Mouse (Mus musculus): ENCODE data around the gene Pole3.

Gene Pole3

GRCm38 (mm10) chr4:62518416-62519121 lies 6.3 kb downstream of the Pole3 start:
- peak; percentile 44 for DNase-seq

GRCm38 (mm10) chr4:62517538-62518415 lies 7.1 kb downstream of the Pole3 start:
- no peak for DNase-seq

- DNase-seq: no peak
Observed at GRCm38 (mm10) chr4:62517046-62517445, 7.8 kb downstream of the Pole3 start.

GRCm38 (mm10) chr4:62516579-62516978 lies 8.3 kb downstream of the Pole3 start:
- DNase-seq: no peak

DNA sequence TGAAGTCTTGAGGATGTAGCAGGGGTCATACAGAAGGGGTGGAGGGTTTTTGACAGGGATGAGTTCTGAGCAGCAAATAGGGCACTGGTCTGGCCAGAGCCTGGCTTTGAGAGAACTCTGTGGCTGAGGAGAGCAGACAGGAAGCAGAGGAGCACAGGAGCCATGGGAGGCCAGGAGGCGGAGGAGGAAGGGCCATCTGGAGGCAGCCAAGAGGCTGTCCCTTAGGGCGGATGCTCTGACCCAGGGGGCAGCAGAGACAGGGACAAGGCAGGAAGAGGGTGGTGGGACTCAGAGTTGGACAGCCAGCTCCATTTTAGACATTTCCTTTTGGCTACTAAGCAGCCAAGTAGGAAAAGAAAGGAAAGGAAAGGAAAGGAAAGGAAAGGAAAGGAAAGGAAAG lies 8.8 kb downstream of the Pole3 start:
- no peak for DNase-seq

GRCm38 (mm10) chr4:62515490-62515889 lies 9.4 kb downstream of the Pole3 start:
- DNase-seq: no peak

- no peak for DNase-seq
Observed at GRCm38 (mm10) chr4:62514995-62515394, 9.9 kb downstream of the Pole3 start.

- DNase-seq: no peak
Observed at GRCm38 (mm10) chr4:62513998-62514506, 10.8 kb downstream of the Pole3 start.

DNA sequence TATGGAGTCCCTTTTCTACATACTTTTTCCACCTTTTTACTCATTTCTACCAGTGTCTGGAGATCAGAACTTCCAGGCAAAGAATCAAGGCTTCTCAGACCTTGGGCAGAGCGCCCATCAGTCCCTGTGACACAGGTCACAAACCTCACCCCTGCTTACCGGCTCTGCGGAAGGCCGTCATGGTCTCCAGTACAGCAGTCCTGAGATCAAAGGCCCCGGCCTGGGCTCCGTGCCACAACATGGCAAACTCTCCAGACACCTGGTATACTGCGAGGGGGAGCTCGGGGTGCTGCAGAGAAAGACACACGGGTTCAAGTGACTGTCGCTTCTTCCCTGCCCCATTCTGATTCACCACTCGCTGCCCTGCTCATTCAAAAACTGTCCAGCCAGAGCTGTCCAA lies 14.9 kb downstream of the Pole3 start:
- no peak for DNase-seq

DNA sequence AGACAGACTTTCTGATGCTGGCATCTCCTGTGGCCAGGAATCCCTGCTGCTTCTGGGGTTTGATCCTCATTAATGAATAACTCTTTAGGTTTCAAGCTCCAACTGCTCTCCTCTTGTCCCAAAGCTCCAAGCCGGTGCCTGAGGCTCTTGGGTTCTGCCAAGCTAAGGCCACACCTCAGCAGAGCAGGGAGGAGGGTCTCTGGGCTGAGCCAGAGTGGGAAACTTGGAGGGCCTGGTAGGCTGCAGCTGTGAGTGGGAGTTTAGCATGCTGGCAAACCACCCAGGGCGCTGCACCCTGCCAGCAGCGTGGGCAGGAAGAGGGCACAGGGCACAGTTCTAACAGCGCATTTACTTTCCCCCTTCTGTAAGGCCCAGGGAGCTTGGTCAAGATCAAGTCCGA lies 16.0 kb downstream of the Pole3 start:
- DNase-seq: no peak

- peak; percentile 69 for DNase-seq
Observed at GRCm38 (mm10) chr4:62506798-62507197, 18.1 kb downstream of the Pole3 start.

GRCm38 (mm10) chr4:62505991-62506390 lies 18.9 kb downstream of the Pole3 start:
- no peak for DNase-seq

GRCm38 (mm10) chr4:62503374-62503970 lies 21.4 kb downstream of the Pole3 start, which contains the start of gene Hdhd3:
Hdhd3 (minus strand) TSS chr4:62503467.
- no peak for DNase-seq

- no peak for DNase-seq
Observed at GRCm38 (mm10) chr4:62502969-62503368, 21.9 kb downstream of the Pole3 start.

GRCm38 (mm10) chr4:62501964-62502732 lies 22.7 kb downstream of the Pole3 start:
- peak; percentile 86 for DNase-seq

GRCm38 (mm10) chr4:62501534-62501933 lies 23.3 kb downstream of the Pole3 start:
- DNase-seq: no peak

- no peak for DNase-seq
Observed at GRCm38 (mm10) chr4:62500799-62501198, 24.1 kb downstream of the Pole3 start.

GRCm38 (mm10) chr4:62496815-62497214 lies 28.1 kb downstream of the Pole3 start:
- no peak for DNase-seq

DNA sequence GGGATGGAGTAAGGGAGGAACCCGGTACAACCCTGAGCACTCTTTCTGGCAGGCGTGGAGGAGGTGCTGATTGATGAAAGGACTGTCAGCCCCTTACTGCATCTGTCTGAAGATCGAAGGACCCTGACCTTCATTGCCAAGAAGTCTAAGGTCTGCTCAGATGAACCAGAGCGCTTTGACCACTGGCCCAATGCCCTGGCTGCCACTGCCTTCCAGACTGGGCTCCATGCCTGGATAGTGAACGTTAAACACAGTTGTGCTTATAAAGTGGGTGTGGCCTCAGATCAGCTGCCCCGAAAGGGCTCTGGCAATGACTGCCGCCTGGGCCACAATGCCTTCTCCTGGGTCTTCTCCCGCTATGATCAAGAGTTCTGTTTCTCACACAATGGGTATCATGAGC lies 28.9 kb downstream of the Pole3 start:
- DNase-seq: no peak

DNA sequence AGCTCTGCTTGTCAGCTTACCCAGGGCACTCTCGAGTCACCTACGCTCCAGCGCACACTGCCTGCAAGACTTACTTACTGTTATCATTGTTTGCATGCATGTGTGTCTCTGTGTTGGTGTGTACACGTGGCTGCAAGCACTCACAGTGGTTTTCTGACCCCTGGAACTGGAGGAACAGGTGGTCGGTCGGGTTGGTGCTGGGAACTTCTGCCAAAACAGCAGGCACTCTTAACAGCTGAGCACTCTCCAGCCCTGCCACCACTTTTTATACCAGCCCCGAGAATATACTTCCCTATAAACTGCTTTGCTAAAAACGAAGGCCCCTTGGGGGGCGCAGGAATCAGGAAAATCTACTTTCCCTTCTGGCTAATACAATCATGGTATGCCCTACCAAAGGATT lies 30.6 kb downstream of the Pole3 start:
- no peak for DNase-seq

DNA sequence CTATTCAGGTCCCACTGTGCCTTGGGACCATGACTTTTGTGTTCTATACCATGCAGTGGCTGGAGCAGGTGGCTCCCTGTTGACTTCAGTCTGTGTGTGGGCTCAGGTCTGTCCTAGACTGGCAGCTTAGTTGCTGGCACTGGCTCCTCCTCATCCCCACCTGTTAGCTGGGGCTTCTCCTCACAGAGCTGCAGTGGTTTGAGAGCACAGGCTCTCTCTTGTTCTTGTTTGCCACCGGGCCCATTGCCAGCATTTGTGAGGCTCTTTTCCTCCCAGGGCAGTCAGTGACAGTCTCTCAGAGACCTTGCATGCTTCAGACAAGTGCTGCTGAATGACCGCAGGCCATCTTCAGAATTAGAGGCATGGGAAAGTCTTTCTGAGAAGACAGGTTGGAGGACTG lies 32.2 kb downstream of the Pole3 start:
- no peak for DNase-seq

- no peak for DNase-seq
Observed at GRCm38 (mm10) chr4:62487914-62488313, 37.0 kb downstream of the Pole3 start.

- no peak for DNase-seq
Observed at GRCm38 (mm10) chr4:62487172-62487571, 37.7 kb downstream of the Pole3 start.

Measured in thymus, postnatal 14 days (tissue).